Mouse (Mus musculus) liver, postnatal 0 days (tissue): Measurements from ENCODE around the gene Nagk. TPM values are rescaled to one million over a fixed set of nuclear protein-coding genes. Genes with fewer than 3 reads are reported as not detected.

ENCODE experiments used
- ATAC-seq: fragments of 200-750 bp; cut with Nextera tagmentation; 2 replicates; pipeline ENCODE4 v1.8.0; 2017; ENCODE audit warnings: mild to moderate bottlenecking, moderate library complexity
- DNase-seq: peaks from one replicate; pipeline ENCODE4 v3.0.0-alpha.2; 2016
- H3K27ac ChIP-seq: fragments of 300-500 bp; sonication (generic); 2 replicates; pipeline ENCODE4 v1.5.1; 2014; ENCODE audit warnings: antibody characterized with exemption, moderate library complexity, mild to moderate bottlenecking, low read depth
- H3K27me3 ChIP-seq: fragments of 300-500 bp; sonication (generic); 2 replicates; pipeline ENCODE4 v1.6.1; 2014; ENCODE audit warnings: low read length, control low read depth, mixed read lengths; ENCODE audit not compliant: insufficient read depth
- H3K36me3 ChIP-seq: fragments of 300-500 bp; sonication (generic); replicated peaks from 2 replicates; pipeline ENCODE4 v1.6.1; 2014; ENCODE audit warnings: mild to moderate bottlenecking, control low read depth, low read length, moderate library complexity, mixed read lengths; ENCODE audit not compliant: insufficient read depth
- H3K4me1 ChIP-seq: fragments of 300-500 bp; sonication (generic); 2 replicates; pipeline ENCODE4 v1.6.1; 2014; ENCODE audit warnings: antibody characterized with exemption, mild to moderate bottlenecking, control low read depth; ENCODE audit not compliant: insufficient read depth
- H3K4me2 ChIP-seq: fragments of 300-500 bp; sonication (generic); 2 replicates; pipeline ENCODE4 v1.6.1; 2014; ENCODE audit warnings: low read depth, mild to moderate bottlenecking, low read length, moderate library complexity, mixed read lengths
- H3K4me3 ChIP-seq: fragments of 300-500 bp; sonication (generic); 2 replicates; pipeline ENCODE4 v1.5.1; 2014; ENCODE audit warnings: low read depth, low read length
- H3K9ac ChIP-seq: fragments of 300-500 bp; sonication (generic); replicated peaks from 2 replicates; pipeline ENCODE4 v1.6.1; 2014; ENCODE audit warnings: mild to moderate bottlenecking, moderate library complexity
- H3K9me3 ChIP-seq: fragments of 300-500 bp; sonication (generic); 2 replicates; pipeline ENCODE4 v1.6.1; 2016; ENCODE audit warnings: mild to moderate bottlenecking, control low read depth, low read length, mixed read lengths
- CTCF ChIP-seq: sonication (generic); IDR thresholded peaks from 2 replicates; pipeline ENCODE4 v1.5.1; 2016; ENCODE audit warnings: antibody characterized with exemption, low read depth
- EP300 ChIP-seq: IDR thresholded peaks from 2 replicates; pipeline ENCODE4 v1.6.1; 2016; ENCODE audit warnings: antibody characterized with exemption, low read depth, mild to moderate bottlenecking
- WGBS: fragments of 180-500 bp; shearing (Covaris S2); extraction: QIAGEN DNeasy Blood & Tissue Kit; methylation state at CpG from one replicate; pipeline ENCODE4 v1.1.7; 2014; ENCODE audit not compliant: insufficient replicate concordance; 5-methylcytosine and 5-hydroxymethylcytosine counted together
- polyA plus RNA-seq: library from polyadenylated mRNA; unstranded; fragments of >200 nt; fragmentation: Nextera tagmentation; extraction: Ambion mirVana; gene quantifications from 2 replicates; pipeline ENCODE4 v1.2.1, GENCODE M21; 2015

The Nagk gene
- polyA plus RNA-seq, 1 experiment from 2014 or later = 20.9 TPM

GRCm38 (mm10) chr6:83795492-83795900 lies 714 bp downstream of the Nagk start:
- Histone ChIP-seq H3K27ac (peak overlapping the region; percentile 97), H3K4me1 (peaks cover 23% of the 10 kb centered on the region), H3K27me3 (no peaks in the 10 kb centered on the region), H3K4me2 (peak overlapping the region; percentile 98), H3K4me3 (peak overlapping the region; percentile 73), H3K9ac (peak overlapping the region; percentile 83), H3K36me3 (peaks cover 17% of the 10 kb centered on the region), H3K9me3 (no peaks in the 10 kb centered on the region)
- peak; percentile 16 for ATAC-seq
- TF ChIP-seq EP300 (0 out of 2 replicates have a peak, but pooled peaks have one; percentile 45), CTCF (no peak)
- WGBS = 2% methylated on average over 13 of the region's 13 CpGs
- DNase-seq = peak; percentile 45

- Histone ChIP-seq H3K36me3 (peaks cover 27% of the 10 kb centered on the region), H3K4me1 (peaks cover 20% of the 10 kb centered on the region), H3K9me3 (no peaks in the 10 kb centered on the region), H3K4me3 (no peak overlapping the region), H3K9ac (no peak overlapping the region), H3K27ac (no peak overlapping the region), H3K27me3 (no peaks in the 10 kb centered on the region), H3K4me2 (no peak overlapping the region)
- ATAC-seq (no peak), DNase-seq (no peak)
- no peak for TF ChIP-seq EP300
- peak; percentile 18 for TF ChIP-seq CTCF
- 58% methylated on average over 3 of the region's 3 CpGs for WGBS
Measured at GRCm38 (mm10) chr6:83796686-83797085, 1.9 kb downstream of the Nagk start.

GRCm38 (mm10) chr6:83802033-83802432 lies 7.3 kb downstream of the Nagk start:
- H3K4me1 ChIP-seq = no peaks in the 10 kb centered on the region
- 87% methylated on average over 5 of the region's 5 CpGs for WGBS
- peaks cover 35% of the 10 kb centered on the region for H3K36me3 ChIP-seq
- no peaks in the 10 kb centered on the region for H3K27me3 ChIP-seq
- H3K4me3 ChIP-seq = no peak overlapping the region
- DNase-seq = no peak
- no peak for ATAC-seq
- no peak overlapping the region for H3K9ac ChIP-seq
- H3K9me3 ChIP-seq = no peaks in the 10 kb centered on the region
- TF ChIP-seq EP300 = no peak
- TF ChIP-seq CTCF = no peak
- no peak overlapping the region for H3K4me2 ChIP-seq
- no peak overlapping the region for H3K27ac ChIP-seq

- Histone ChIP-seq H3K4me1 (no peaks in the 10 kb centered on the region), H3K27ac (no peak overlapping the region), H3K36me3 (peaks cover 35% of the 10 kb centered on the region), H3K4me2 (no peak overlapping the region), H3K9me3 (no peaks in the 10 kb centered on the region), H3K9ac (no peak overlapping the region), H3K4me3 (no peak overlapping the region), H3K27me3 (no peaks in the 10 kb centered on the region)
- DNase-seq (no peak), ATAC-seq (no peak)
- TF ChIP-seq EP300 = no peak
- TF ChIP-seq CTCF = no peak
- 78% methylated on average over 3 of the region's 3 CpGs for WGBS
Measured at GRCm38 (mm10) chr6:83802846-83803245, 8.1 kb downstream of the Nagk start.

- Histone ChIP-seq H3K36me3 (peaks cover 7% of the 10 kb centered on the region; the same call in 1 of the 2 replicates), H3K4me1 (no peaks in the 10 kb centered on the region), H3K9ac (no peak overlapping the region), H3K4me2 (no peak overlapping the region), H3K27me3 (no peaks in the 10 kb centered on the region), H3K9me3 (0 out of 2 replicates have a peak, but pooled peaks cover 3% of the 10 kb centered on the region), H3K27ac (no peak overlapping the region), H3K4me3 (no peak overlapping the region)
- WGBS = 84% methylated on average over 3 of the region's 3 CpGs
- DNase-seq (no peak), ATAC-seq (no peak)
- TF ChIP-seq EP300 (no peak), CTCF (no peak)
Measured at GRCm38 (mm10) chr6:83815801-83816200, 21.0 kb downstream of the Nagk start.

- H3K36me3 ChIP-seq = peaks cover 4% of the 10 kb centered on the region; the same call in 1 of the 2 replicates
- ATAC-seq (no peak), DNase-seq (no peak)
- H3K4me1 ChIP-seq = no peaks in the 10 kb centered on the region
- TF ChIP-seq CTCF = no peak
- no peaks in the 10 kb centered on the region for H3K27me3 ChIP-seq
- no peak overlapping the region for H3K27ac ChIP-seq
- no peak overlapping the region for H3K9ac ChIP-seq
- H3K4me2 ChIP-seq = no peak overlapping the region
- 0 out of 2 replicates have a peak, but pooled peaks cover 3% of the 10 kb centered on the region for H3K9me3 ChIP-seq
- 71% methylated on average over 1 of the region's 1 CpGs for WGBS
- H3K4me3 ChIP-seq = no peak overlapping the region
Measured at GRCm38 (mm10) chr6:83818996-83819395, 24.2 kb downstream of the Nagk start.
